Mouse (Mus musculus) liver, adult 2 months (tissue): ENCODE data around the gene Ficd.

Source experiments
- CTCF ChIP-seq: fragments of 200-500 bp; IDR thresholded peaks from 2 replicates; pipeline ENCODE4 v1.5.1; 2011; ENCODE audit warnings: low read depth, low read length, control low read depth
- POLR2A ChIP-seq: fragments of 200-500 bp; IDR thresholded peaks from 2 replicates; pipeline ENCODE4 v1.6.1; 2011; ENCODE audit warnings: low read length, control low read depth; ENCODE audit not compliant: insufficient read depth; ENCODE audit errors: extremely low read depth

DNA sequence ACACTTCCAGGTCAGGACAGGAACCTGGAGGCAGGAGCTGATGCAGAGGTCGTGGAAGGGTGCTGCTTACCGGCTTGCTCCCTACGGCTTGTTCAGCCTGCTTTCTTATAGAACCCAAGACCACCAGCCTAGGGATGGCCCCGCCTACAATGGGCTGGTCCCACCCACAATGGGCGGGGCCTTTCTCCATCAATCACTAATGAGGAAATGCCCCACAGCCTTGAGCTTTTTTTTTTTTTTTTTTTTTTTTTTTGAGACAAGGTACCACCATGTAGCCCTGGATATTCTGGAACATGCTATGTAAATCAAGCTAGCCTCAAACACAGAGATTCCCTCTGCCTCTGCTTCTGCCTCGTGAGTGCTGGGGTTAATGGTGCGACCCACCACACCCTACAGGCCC lies 46.3 kb downstream of the Ficd start:
- TF ChIP-seq CTCF (no peak), POLR2A (no peak)
